Mouse (Mus musculus) spleen, adult 12 weeks (tissue): Measurements from ENCODE around the gene Helz.

Experiments used
- DNase-seq: peaks from one replicate; pipeline ENCODE4 v3.0.0; 2022; ENCODE audit warnings: low spot score

Helz gene

GRCm38 (mm10) chr11:107617976-107618375 lies 70.2 kb downstream of the Helz start:
- DNase-seq, result no peak

- DNase-seq, result no peak
Observed at GRCm38 (mm10) chr11:107624661-107625060, 76.9 kb downstream of the Helz start.

- no peak for DNase-seq
Observed at GRCm38 (mm10) chr11:107625746-107626145, 78.0 kb downstream of the Helz start.

GRCm38 (mm10) chr11:107629504-107629903 lies 81.8 kb downstream of the Helz start:
- DNase-seq, result no peak

GRCm38 (mm10) chr11:107629951-107630350 lies 82.2 kb downstream of the Helz start:
- DNase-seq, result no peak

GRCm38 (mm10) chr11:107631124-107631523 lies 83.4 kb downstream of the Helz start:
- no peak for DNase-seq

GRCm38 (mm10) chr11:107633563-107634146 lies 85.9 kb downstream of the Helz start:
- no peak for DNase-seq

- no peak for DNase-seq
Observed at GRCm38 (mm10) chr11:107638137-107638536, 90.4 kb downstream of the Helz start.

- DNase-seq, result no peak
Observed at GRCm38 (mm10) chr11:107639657-107640056, 91.9 kb downstream of the Helz start.

GRCm38 (mm10) chr11:107644461-107644860 lies 96.7 kb downstream of the Helz start:
- DNase-seq, result no peak

GRCm38 (mm10) chr11:107647330-107647729 lies 99.6 kb downstream of the Helz start:
- no peak for DNase-seq

- DNase-seq, result no peak
Observed at GRCm38 (mm10) chr11:107648668-107649067, 100.9 kb downstream of the Helz start.

GRCm38 (mm10) chr11:107649458-107649857 lies 101.7 kb downstream of the Helz start:
- DNase-seq, result no peak

GRCm38 (mm10) chr11:107650422-107651051 lies 102.8 kb downstream of the Helz start:
- DNase-seq, result no peak

GRCm38 (mm10) chr11:107651391-107651790 lies 103.7 kb downstream of the Helz start:
- no peak for DNase-seq

GRCm38 (mm10) chr11:107652137-107652536 lies 104.4 kb downstream of the Helz start:
- no peak for DNase-seq

- no peak for DNase-seq
Observed at GRCm38 (mm10) chr11:107655538-107655937, 107.8 kb downstream of the Helz start.

- no peak for DNase-seq
Observed at GRCm38 (mm10) chr11:107657117-107657516, 109.4 kb downstream of the Helz start.

- DNase-seq, result no peak
Observed at GRCm38 (mm10) chr11:107660452-107660851, 112.7 kb downstream of the Helz start.

GRCm38 (mm10) chr11:107662666-107663065 lies 114.9 kb downstream of the Helz start:
- DNase-seq, result no peak

- no peak for DNase-seq
Observed at GRCm38 (mm10) chr11:107667542-107667941, 119.8 kb downstream of the Helz start.

- no peak for DNase-seq
Observed at GRCm38 (mm10) chr11:107668223-107668622, 120.5 kb downstream of the Helz start.

- DNase-seq, result no peak
Observed at GRCm38 (mm10) chr11:107668977-107669376, 121.2 kb downstream of the Helz start.

- no peak for DNase-seq
Observed at GRCm38 (mm10) chr11:107674006-107674405, 126.3 kb downstream of the Helz start.
